Mouse (Mus musculus): ENCODE measurements around the gene Slc28a3.
A peak's percentile ranks its signal among the peaks of the same experiment; 100 is the strongest.

Gene Slc28a3

DNA sequence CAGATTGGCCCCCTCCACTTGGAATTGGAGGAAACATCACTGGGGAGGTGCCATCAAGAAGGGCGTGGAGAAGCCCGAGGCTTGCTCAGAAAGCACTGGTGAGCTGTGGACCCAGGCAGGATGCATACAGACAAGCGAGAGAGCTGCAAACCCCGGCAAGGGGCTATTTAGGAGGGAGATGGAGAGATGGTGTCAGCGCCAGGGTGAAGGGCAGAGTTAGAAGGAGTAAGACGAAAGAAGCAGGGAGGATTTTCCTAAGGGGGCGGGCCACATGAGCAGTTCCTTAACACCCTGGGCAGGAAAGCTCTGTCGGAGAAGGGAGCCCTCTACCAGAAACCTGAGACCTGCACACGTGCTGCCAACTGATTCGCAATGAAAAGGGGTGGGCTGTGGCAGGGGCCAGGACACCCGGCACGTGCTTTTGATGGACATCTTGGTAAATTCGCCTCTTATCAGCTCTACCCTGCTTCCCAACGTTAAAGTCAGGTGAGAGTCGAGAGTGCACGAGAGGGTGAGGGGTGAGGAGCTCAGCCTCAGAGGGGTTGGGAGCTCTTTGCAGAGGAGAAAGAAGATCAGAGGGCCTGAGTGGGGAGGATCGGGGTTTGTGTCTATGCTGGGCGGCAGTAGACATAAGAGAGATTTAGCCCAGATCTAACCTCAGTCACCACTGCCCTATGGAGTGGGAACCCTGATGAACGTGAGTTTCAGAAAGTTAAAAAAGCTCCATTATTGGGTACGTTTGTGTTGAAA is 87.5 kb downstream of the Slc28a3 start:
- no peak for DNase-seq (ENCODE audit: low read depth, low spot score)

DNA sequence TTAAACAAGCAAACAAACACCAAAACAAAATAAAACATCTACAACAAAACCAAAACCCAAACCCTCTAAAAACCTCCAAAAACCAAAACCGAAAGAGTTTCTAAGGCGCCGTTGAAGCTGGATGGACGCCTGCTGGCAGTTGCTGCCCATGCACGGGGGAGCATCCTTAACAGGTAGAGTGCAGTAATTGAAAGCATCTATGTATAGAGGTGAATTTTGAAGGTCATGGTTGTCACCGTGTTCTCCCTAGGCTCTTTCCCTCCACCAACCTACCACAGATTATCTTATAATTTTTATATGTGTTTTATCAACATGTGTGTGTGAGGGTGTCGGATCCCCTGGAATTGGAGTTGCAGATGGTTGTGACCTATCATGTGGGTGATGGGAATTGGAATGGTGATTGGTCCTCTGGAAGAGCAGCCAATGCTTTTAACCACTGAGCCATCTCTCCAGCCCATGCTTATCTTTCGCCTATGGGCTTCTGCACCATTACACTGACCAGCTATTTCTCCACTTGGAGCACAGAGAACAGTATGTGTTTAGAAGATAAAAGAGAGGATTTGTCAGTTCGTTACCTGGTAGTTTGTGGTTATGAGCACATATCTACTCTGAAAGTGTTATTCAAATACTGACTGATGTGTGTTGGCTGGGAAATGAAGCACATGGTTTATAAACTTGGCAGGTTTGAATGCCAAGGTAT is 89.2 kb downstream of the Slc28a3 start:
- no peak for DNase-seq (ENCODE audit: low read depth, low spot score)

DNA sequence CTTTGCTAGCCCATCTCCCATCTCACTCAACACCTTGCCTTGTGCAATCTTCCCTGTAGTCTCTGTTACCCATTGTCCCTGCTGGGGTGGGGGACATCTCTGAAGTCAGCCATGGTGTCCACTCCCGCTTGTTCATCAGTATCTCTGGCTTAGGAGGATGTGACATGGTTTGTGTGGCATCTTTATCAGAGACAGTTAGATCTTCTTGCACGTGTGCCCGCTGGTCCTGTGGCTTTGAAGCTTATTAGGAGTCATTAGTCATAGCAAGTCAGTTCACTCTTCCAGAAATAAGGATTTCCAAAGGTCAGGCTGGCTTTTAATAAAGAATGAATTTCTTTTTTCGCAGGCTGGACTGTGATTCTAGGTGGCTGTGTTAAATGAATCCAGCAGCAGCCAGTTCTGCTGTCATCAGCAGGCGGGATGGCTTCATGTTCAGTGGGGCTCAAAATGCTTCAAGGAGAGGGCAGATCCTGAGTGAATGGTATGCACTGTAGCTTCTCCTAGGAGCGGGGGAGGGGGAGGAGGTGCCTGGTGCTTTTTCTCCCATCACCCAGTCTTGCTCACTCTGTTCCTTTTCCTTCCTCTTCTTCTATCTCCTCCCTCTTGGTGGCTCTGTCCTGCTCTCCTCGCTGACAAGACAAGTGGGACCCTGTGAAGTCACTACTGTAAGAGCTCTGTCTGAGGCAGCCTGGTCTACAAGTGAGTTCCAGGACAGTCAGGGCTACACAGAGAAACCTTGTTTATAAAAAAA is 89.9 kb downstream of the Slc28a3 start:
- DNase-seq (ENCODE audit: low read depth, low spot score), result no peak

DNA sequence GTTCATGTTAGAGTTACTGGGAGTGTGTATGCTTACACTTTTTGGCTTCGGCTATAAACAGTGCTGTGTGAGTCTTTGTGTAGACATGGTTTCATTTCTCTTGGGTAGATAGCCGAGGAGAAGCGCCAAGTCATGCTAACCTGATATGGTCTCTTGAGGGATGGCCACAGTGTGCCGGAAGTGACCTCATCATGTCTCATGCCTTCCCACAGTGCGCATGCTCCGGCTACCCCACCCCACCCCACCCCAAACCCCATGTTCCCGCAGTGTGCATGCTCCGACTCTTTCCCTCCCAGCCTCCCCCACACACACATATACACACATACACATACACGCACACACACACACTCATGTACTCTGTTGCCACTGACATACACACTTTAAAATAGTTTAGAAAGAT is 90.6 kb downstream of the Slc28a3 start:
- no peak for DNase-seq (ENCODE audit: low read depth, low spot score)

DNA sequence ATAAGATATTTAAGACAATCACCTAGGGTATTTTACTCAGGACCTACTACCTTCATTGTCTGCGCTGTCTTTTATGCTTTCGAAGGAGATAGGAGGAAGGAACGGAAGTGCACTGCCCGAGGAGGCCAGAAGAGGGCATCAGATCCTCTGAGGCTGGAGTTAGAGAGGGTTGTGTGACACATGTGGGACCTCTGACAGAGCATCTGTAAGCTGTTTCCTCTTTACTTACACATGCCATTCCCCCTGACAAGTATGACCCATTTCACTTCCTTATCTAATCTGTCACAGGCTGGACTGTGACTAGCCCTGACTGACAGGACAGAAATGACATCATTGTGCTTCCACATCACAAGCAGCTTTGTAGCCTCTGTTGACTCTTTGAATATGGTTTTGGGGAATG is 94.4 kb downstream of the Slc28a3 start:
- peak; percentile 57 for DNase-seq (ENCODE audit: low read depth, low spot score)

DNA sequence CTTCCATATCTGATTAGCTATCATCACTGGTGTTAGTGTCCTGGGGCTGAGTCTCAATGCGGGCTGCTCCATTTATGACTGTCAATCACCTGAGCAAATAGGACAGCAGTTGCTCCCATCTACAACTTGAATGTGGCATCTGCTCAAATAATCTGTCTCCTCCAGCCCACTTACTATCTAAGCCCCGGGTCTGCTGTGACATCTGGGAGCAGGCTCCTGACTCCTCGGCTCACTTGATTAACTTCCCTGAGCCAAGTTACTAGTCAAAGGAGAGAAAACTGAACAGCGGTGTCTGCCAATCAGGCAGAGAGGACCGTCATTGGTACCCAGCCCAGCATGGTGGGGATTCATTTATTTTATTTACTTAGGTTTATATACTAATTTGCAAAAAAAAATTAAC is 95.0 kb downstream of the Slc28a3 start:
- no peak for DNase-seq (ENCODE audit: low read depth, low spot score)

DNA sequence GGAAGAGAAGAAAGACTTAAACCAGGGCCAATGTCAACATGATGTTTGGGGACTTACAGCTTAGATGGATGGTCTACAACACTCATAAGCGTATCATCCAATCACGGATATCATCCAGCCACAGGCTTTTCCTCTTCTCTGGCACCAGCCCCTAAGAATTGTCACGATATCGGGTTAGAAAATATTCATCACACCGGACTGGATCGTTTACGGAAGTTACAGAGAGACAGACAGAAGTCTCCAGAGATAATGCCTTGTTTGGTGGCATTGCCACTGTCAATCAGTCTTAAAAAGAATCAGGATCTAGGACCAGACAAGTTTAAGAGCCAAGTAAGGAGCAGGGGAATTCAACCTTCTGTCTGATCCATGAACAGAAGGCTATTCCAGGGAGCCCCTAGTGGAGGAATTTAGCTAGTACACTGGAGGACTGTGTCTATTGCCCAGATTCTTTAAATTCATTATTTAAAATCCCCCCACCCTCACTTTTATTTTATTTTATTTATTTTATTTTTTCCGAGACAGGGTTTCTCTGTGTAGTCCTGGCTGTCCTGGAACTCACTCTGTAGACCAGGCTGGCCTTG is 96.4 kb downstream of the Slc28a3 start:
- DNase-seq (ENCODE audit: low read depth, low spot score), result peak; percentile 49

DNA sequence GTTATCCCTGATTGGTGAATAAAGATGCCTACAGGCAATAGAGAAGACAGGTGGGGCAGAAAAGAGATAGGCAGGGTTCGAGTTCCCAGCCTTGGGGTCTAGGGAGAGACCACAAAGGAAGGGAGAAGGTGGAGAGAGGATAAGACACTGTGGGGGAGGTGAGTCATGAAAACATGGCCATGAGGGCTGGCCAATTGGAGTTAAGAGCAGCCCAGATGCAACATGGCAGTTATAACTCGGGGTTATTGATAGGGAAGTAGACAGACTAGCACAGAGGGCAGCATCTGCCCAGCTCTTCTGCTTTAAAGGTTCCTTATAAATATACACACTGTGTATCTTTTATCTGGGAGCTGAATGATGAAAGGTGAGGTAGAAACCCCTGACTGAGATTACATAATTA is 98.8 kb downstream of the Slc28a3 start:
- no peak for DNase-seq (ENCODE audit: low read depth, low spot score)

DNA sequence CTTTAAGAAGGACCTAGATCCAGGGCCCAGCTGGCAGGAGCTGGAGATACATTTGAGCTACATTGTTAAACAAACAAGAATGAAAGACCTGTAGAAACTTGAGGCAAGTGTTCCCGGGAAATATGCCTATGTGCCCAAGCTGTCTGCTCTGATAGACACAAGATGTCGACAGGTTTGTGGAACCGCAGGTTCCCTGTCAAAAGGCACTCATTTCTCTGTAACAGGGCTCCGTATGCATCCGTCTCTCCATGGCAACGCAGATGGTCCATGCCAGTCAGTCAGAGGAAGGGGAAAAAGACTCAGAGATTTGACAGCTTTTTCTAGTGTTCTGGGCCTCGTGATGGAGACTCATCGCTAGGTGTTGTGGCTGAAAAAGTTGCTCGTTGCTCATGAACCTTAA is 99.4 kb downstream of the Slc28a3 start:
- DNase-seq (ENCODE audit: low read depth, low spot score), result no peak

DNA sequence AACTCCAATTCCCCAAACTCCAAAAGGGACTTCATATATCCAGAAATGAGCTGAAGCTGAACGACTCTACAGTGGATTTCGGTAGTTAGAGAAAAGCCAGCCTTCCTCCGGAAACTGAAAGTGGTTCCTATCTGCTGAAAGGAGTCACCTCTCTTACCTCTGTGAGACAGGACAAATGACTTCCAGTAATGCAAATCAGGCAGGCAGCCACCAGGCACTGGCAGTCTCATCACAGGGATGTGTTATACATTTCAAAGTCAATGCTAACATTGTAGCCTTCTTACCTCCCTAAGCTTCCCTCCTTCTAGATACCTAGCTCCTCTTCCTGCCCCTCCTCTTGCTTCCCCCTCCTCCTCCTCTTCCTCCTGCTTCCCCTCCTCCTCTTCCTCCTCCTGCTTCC is 101.4 kb downstream of the Slc28a3 start:
- no peak for DNase-seq (ENCODE audit: low read depth, low spot score)

DNA sequence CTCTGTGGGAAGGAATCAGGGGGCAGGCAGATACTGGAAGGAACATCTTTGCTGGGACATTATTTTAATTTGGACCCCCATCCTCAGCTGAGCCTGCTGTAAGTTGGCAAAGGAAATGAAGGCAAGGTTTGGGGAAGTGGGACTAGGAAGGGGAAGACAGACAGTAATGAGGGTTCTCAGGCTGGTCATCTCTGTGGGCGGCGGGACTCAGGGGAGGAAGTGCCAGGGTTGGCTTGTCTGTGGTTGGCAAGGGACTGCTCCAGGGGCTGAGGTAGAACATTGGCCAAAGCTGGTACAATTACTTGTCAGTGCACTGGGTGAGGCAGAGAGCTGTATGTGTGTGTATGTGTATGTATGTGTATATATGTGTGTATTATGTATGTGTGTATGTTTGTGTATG is 107.1 kb downstream of the Slc28a3 start:
- DNase-seq (ENCODE audit: low read depth, low spot score), result no peak

DNA sequence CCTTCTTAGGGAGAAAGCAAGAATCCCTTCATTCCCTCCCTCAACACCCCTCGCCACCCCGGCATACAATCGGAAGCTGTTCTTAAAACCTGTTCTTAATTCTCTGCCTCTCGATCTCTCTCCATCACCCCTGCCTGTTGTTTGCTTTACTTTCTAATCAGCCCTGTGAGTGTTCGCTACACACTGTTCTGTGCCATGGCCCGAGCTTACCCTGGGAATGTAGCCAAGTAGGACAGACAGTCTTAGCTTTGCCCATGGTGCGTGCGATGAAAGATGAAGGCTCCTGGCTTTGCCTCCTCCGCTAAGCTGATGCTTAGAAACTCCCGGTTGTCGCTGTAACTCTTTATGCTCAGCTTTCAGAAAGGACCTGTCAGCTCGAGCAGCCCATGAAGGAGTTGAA is 112.9 kb downstream of the Slc28a3 start:
- no peak for DNase-seq (ENCODE audit: low read depth, low spot score)

All from R1 (cell line).